Mouse (Mus musculus): ENCODE measurements around the gene Prelid3b.

DNA sequence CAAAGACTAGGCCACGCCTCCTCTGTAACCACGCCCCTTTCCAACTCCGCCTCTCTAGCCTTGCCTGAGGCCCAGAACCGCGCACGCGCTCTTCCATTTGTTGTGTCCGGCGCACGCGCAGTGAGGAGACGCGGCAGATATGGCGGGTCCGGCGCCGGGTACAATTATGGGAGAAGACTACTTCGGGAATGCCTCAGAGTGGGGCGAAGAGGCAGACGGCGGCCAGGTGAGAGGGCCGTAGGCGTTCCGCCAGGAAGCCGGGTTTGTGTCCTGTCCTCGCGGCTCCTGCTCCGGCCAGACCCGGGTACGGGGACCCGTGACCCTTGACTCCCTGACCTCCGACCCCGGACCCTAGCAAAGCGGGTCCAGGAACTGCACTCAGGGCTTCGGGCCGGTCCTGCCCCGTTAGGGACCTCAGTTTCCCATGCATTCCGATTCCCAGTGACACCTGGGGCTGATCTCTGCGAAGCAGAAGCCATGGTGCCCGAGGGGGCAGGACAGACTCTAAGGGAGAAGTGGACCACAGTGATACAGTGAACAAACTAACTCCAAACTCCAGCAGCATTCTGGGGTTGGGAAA, 57.1 kb downstream of the Prelid3b start, which contains the start of gene Nelfcd:
- TF ChIP-seq POLR2A (IDR thresholded peaks at IDR 0.05; ENCODE audit: borderline replicate concordance, insufficient read depth, low read length) (peak; percentile 56; the same call in 1 of the 2 replicates), CTCF (IDR thresholded peaks at IDR 0.05; ENCODE audit: borderline replicate concordance, insufficient read depth, low read depth, low read length) (no peak)
